Mouse (Mus musculus): ENCODE measurements around the gene 2810408A11Rik.

DNA sequence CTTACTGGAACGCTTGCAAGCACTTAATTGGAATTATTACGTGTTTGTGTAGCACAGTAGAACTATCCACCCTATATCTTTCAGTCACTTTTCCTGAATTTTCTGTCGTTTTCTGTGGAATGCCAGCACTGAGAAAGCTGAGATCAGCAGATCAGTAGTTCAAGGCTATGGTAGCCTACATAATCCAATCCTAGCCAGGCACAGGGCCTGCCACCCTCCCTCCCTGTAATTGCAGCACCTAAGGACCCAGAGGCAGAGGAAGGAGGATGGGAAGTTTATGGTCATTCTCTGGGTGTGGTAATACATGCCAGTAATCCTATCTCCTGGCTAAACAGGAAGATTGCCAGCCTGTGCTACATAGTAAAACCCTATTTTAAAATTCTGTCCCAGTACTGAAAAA is 22.0 kb upstream of the 2810408A11Rik start:
- TF ChIP-seq JUND (IDR thresholded peaks at IDR 0.05; ENCODE audit: low read depth, low read length) (no peak), CTCF (IDR thresholded peaks at IDR 0.05 in 2 of 3, conservative IDR thresholded peaks at IDR 0.05 in 1 of 3; ENCODE audit: control insufficient read depth in 1 of 3, insufficient read depth in 1 of 3, low read depth in 2 of 3, low read length in 3 of 3, poor library complexity in 1 of 3, severe bottlenecking in 1 of 3) (no peak), POLR2A (IDR thresholded peaks at IDR 0.05; ENCODE audit: control insufficient read depth in 1 of 2, insufficient read depth in 1 of 2, low read depth in 1 of 2, low read length in 2 of 2, poor library complexity in 1 of 2) (no peak), NELFE (IDR thresholded peaks at IDR 0.05; ENCODE audit: low read depth, low read length) (no peak), ETS1 (IDR thresholded peaks at IDR 0.05; ENCODE audit: low read depth, low read length) (0 out of 2 replicates have a peak, but pooled peaks have one; percentile 7), MAFK (IDR thresholded peaks at IDR 0.05; ENCODE audit: borderline replicate concordance, low read depth, low read length) (peak; percentile 66; the same call in 1 of the 2 replicates), POLR2AphosphoS5 (IDR thresholded peaks at IDR 0.05; ENCODE audit: borderline replicate concordance, low read depth, low read length) (no peak), GABPA (IDR thresholded peaks at IDR 0.05; ENCODE audit: low read depth, low read length) (no peak), RAD21 (IDR thresholded peaks at IDR 0.05; ENCODE audit: low read depth, low read length) (no peak)
